ENCODE assay signal across 18 mouse cellular contexts in genomic region chr10:30752485-30752884, GRCm38 (mm10). TPM values are rescaled to one million over a fixed set of nuclear protein-coding genes. Genes with fewer than 3 reads are reported as not detected.
A peak's percentile ranks its signal among the peaks of the same experiment; 100 is the strongest.
DNase-seq lines count a peak whose midpoint lies in the region; ATAC-seq and TF ChIP-seq lines count a peak whose summit lies in the region.
"Had no signal": no experiment of that assay in that cellular context is flagged by ENCODE, and none has a peak within 500 bp of the region (broad histone marks: within the 10 kb centered on the region; RNA-seq: fewer than 3 reads in every experiment).

No protein-coding gene starts in this region.

- no peaks in the 10 kb centered on the region for H3K9me3 ChIP-seq in liver, embryonic 15.5 days (replicated peaks)
- no peaks in the 10 kb centered on the region for H3K9me3 ChIP-seq in midbrain, embryonic 11.5 days (ENCODE audit: control insufficient read depth, low read length)
- H3K9me3 ChIP-seq in neural tube, embryonic 15.5 days (replicated peaks), result no peaks in the 10 kb centered on the region
- no peaks in the 10 kb centered on the region for H3K9me3 ChIP-seq in forebrain, embryonic 12.5 days
- H3K9me3 ChIP-seq: embryonic facial prominence, embryonic 12.5 days; forebrain, embryonic 13.5 days; heart, embryonic 12.5 days; hindbrain, embryonic 10.5 days had no signal

- H3K27ac ChIP-seq in liver, adult 2 months (replicated peaks; ENCODE audit: insufficient read depth, low read depth, low read length), result no peak overlapping the region
- peak overlapping the region; percentile 91; the same call in 1 of the 2 replicates for H3K27ac ChIP-seq in liver, embryonic 15.5 days (replicated peaks)
- H3K27ac ChIP-seq in midbrain, embryonic 11.5 days (ENCODE audit: low read depth, low read length), result no peak overlapping the region
- H3K27ac ChIP-seq in neural tube, embryonic 15.5 days (replicated peaks), result no peak overlapping the region
- H3K27ac ChIP-seq in forebrain, embryonic 12.5 days, result no peak overlapping the region
- H3K27ac ChIP-seq: embryonic facial prominence, embryonic 12.5 days; forebrain, embryonic 13.5 days; hindbrain, embryonic 10.5 days had no signal

- no peak overlapping the region for H3K9ac ChIP-seq in liver, adult 2 months (ENCODE audit: low read depth, low read length)
- H3K9ac ChIP-seq in liver, embryonic 15.5 days, result no peak overlapping the region
- H3K9ac ChIP-seq in midbrain, embryonic 11.5 days (ENCODE audit: low read length), result no peak overlapping the region
- no peak overlapping the region for H3K9ac ChIP-seq in neural tube, embryonic 15.5 days (replicated peaks)
- no peak overlapping the region for H3K9ac ChIP-seq in forebrain, embryonic 12.5 days
- H3K9ac ChIP-seq: embryonic facial prominence, embryonic 12.5 days; forebrain, embryonic 13.5 days; forebrain, postnatal 0 days; heart, embryonic 12.5 days had no signal

- H3K4me1 ChIP-seq in liver, adult 2 months (ENCODE audit: control insufficient read depth, insufficient read depth, low read length), result no peaks in the 10 kb centered on the region; the same call in 1 of the 2 replicates
- peaks cover 8% of the 10 kb centered on the region for H3K4me1 ChIP-seq in lung, adult 2 months (ENCODE audit: control insufficient read depth, insufficient read depth, low read length)
- H3K4me1 ChIP-seq in liver, embryonic 15.5 days (replicated peaks), result peaks cover 83% of the 10 kb centered on the region
- H3K4me1 ChIP-seq in midbrain, embryonic 11.5 days (ENCODE audit: control insufficient read depth, insufficient read depth, low read length), result no peaks in the 10 kb centered on the region
- 0 out of 2 replicates have a peak, but pooled peaks cover 3% of the 10 kb centered on the region for H3K4me1 ChIP-seq in neural tube, embryonic 15.5 days
- H3K4me1 ChIP-seq in forebrain, embryonic 12.5 days, result no peaks in the 10 kb centered on the region
- H3K4me1 ChIP-seq: embryonic facial prominence, embryonic 12.5 days; hindbrain, embryonic 10.5 days had no signal

- no peak for TF ChIP-seq CTCF in liver, adult 2 months (IDR thresholded peaks at IDR 0.05; ENCODE audit: low read depth, low read length)
- TF ChIP-seq CTCF in lung, adult 2 months (IDR thresholded peaks at IDR 0.05; ENCODE audit: insufficient read depth, low read length), result no peak

- 20% methylated on average over 3 of the region's 3 CpGs for WGBS in liver, adult 2 months
- WGBS in lung, adult 2 months, result 50% methylated on average over 3 of the region's 3 CpGs
- WGBS in liver, embryonic 15.5 days (ENCODE audit: insufficient replicate concordance), result 71% methylated on average over 3 of the region's 3 CpGs
- 87% methylated on average over 3 of the region's 3 CpGs for WGBS in midbrain, embryonic 11.5 days
- 72% methylated on average over 3 of the region's 3 CpGs for whole genome bisulfite sequencing in neural tube, embryonic 15.5 days
- 82% methylated on average over 3 of the region's 3 CpGs for WGBS in forebrain, embryonic 12.5 days

- no peaks in the 10 kb centered on the region for H3K36me3 ChIP-seq in liver, adult 2 months (ENCODE audit: control insufficient read depth, insufficient read depth, low read length)
- peaks cover 12% of the 10 kb centered on the region; the same call in 1 of the 2 replicates for H3K36me3 ChIP-seq in liver, embryonic 15.5 days (replicated peaks)
- no peaks in the 10 kb centered on the region for H3K36me3 ChIP-seq in midbrain, embryonic 11.5 days (ENCODE audit: control insufficient read depth, insufficient read depth, low read length)
- 0 out of 2 replicates have a peak, but pooled peaks cover 3% of the 10 kb centered on the region for H3K36me3 ChIP-seq in neural tube, embryonic 15.5 days
- H3K36me3 ChIP-seq in forebrain, embryonic 12.5 days (replicated peaks), result no peaks in the 10 kb centered on the region
- H3K36me3 ChIP-seq: embryonic facial prominence, embryonic 12.5 days; heart, embryonic 12.5 days; hindbrain, embryonic 10.5 days had no signal

- no peak overlapping the region for H3K4me2 ChIP-seq in liver, embryonic 15.5 days
- no peak overlapping the region for H3K4me2 ChIP-seq in midbrain, embryonic 11.5 days
- no peak overlapping the region for H3K4me2 ChIP-seq in neural tube, embryonic 15.5 days
- H3K4me2 ChIP-seq in forebrain, embryonic 12.5 days, result no peak overlapping the region
- H3K4me2 ChIP-seq: embryonic facial prominence, embryonic 12.5 days; forebrain, embryonic 13.5 days; heart, embryonic 12.5 days had no signal

- TF ChIP-seq POLR2A in liver, adult 2 months (IDR thresholded peaks at IDR 0.05; ENCODE audit: extremely low read depth, insufficient read depth, low read length), result no peak
- no peak for TF ChIP-seq POLR2A in lung, adult 2 months (IDR thresholded peaks at IDR 0.05; ENCODE audit: borderline replicate concordance, extremely low read depth, low read depth, low read length)

- no peaks in the 10 kb centered on the region for H3K79me2 ChIP-seq in liver, adult 2 months (ENCODE audit: control insufficient read depth, insufficient read depth, low read length)

- ATAC-seq in liver, embryonic 15.5 days (ENCODE audit: insufficient read depth), result no peak
- no peak for ATAC-seq in midbrain, embryonic 11.5 days (ENCODE audit: low FRiP score)
- ATAC-seq in neural tube, embryonic 15.5 days (ENCODE audit: low FRiP score), result no peak
- ATAC-seq in forebrain, embryonic 12.5 days (ENCODE audit: low FRiP score), result no peak
- ATAC-seq: forebrain, embryonic 13.5 days; forebrain, postnatal 0 days had no signal

- H3K4me3 ChIP-seq in liver, adult 2 months (ENCODE audit: insufficient read depth, low read depth, low read length), result no peak overlapping the region
- no peak overlapping the region for H3K4me3 ChIP-seq in lung, adult 2 months (replicated peaks; ENCODE audit: extremely low read depth, low read depth, low read length)
- no peak overlapping the region for H3K4me3 ChIP-seq in liver, embryonic 15.5 days (replicated peaks)
- no peak overlapping the region for H3K4me3 ChIP-seq in midbrain, embryonic 11.5 days (ENCODE audit: low read depth, low read length)
- H3K4me3 ChIP-seq in neural tube, embryonic 15.5 days (replicated peaks), result no peak overlapping the region
- H3K4me3 ChIP-seq in forebrain, embryonic 12.5 days (replicated peaks), result no peak overlapping the region
- H3K4me3 ChIP-seq: embryonic facial prominence, embryonic 12.5 days; forebrain, embryonic 13.5 days; heart, embryonic 12.5 days; hindbrain, embryonic 10.5 days had no signal

- H3K27me3 ChIP-seq in liver, adult 2 months (ENCODE audit: control insufficient read depth, insufficient read depth, low read length), result no peaks in the 10 kb centered on the region
- no peaks in the 10 kb centered on the region for H3K27me3 ChIP-seq in liver, embryonic 15.5 days
- no peaks in the 10 kb centered on the region for H3K27me3 ChIP-seq in midbrain, embryonic 11.5 days (ENCODE audit: control insufficient read depth, insufficient read depth, low read length)
- no peaks in the 10 kb centered on the region for H3K27me3 ChIP-seq in neural tube, embryonic 15.5 days (replicated peaks)
- no peaks in the 10 kb centered on the region for H3K27me3 ChIP-seq in forebrain, embryonic 12.5 days
- H3K27me3 ChIP-seq: embryonic facial prominence, embryonic 12.5 days; forebrain, embryonic 13.5 days; heart, embryonic 12.5 days had no signal

- DNase-seq in liver, adult 2 months (ENCODE audit: extremely low read depth, low read depth, low spot score), result peak; percentile 87
- no peak for DNase-seq in liver
- peak; percentile 60 for DNase-seq in lung, postnatal 25 days (ENCODE audit: low spot score)
- DNase-seq in lung, adult 2 months, result no peak
- no peak for DNase-seq in midbrain, embryonic 11.5 days (ENCODE audit: low spot score, missing footprints)
- DNase-seq: adrenal gland, postnatal 14 days; cerebellum, adult 11-12 months; cerebellum, adult 9-10 months; cerebellum, postnatal 25 days; forebrain, postnatal 0 days; gastrocnemius, postnatal 14 days had no signal

RNA-seq across cellular contexts. Expression of gene Ncoa7, which starts 50.6 kb away (rescaled TPM):
- total RNA-seq in liver, adult 2 months (2014; rRNA removed), result 1.5 and 2.1 TPM in 2 replicates
- 0.27 and 0.32 TPM in 2 replicates for polyA plus RNA-seq in liver, adult 2 months (2012; rRNA removed)
- 4.0 and 4.6 TPM in 2 replicates for polyA plus RNA-seq in lung, adult 2 months (2012; rRNA removed)
- 10.2 and 12.2 TPM in 2 replicates for polyA plus RNA-seq in liver, embryonic 15.5 days (2015; fragmentation: Nextera tagmentation; extraction: Ambion mirVana)
- 6.4 and 7.3 TPM in 2 replicates for polyA plus RNA-seq in midbrain, embryonic 11.5 days (2014; fragmentation: Nextera tagmentation; extraction: Ambion mirVana)
- polyA plus RNA-seq in neural tube, embryonic 15.5 days (2015; fragmentation: Nextera tagmentation; extraction: Ambion mirVana), result 22.7 and 23.1 TPM in 2 replicates
- 9.4 and 11.1 TPM in 2 replicates for polyA plus RNA-seq in forebrain, embryonic 12.5 days (2016; fragmentation: Nextera tagmentation; extraction: Ambion mirVana)

Comparison
In these comparisons a context has a peak if more than half of its experiments do, and no peak if none do; other contexts are left out.
1. DNase-seq: peak in liver, adult 2 months (single experiment) and lung, postnatal 25 days (single experiment); none in liver (single experiment), lung, adult 2 months (single experiment) and midbrain, embryonic 11.5 days (single experiment).